Mouse (Mus musculus) intestine, embryonic 14.5 days (tissue): Measurements from ENCODE around the gene Spats2. TPM values are rescaled to one million over a fixed set of nuclear protein-coding genes. Genes with fewer than 3 reads are reported as not detected.

Experiments
- ATAC-seq: fragments of 200-750 bp; cut with Nextera tagmentation; replicated peaks from 2 replicates; pipeline ENCODE4 v1.8.0; 2017; ENCODE audit warnings: low read depth, moderate number of reproducible peaks, moderate TSS enrichment, moderate library complexity; ENCODE audit not compliant: low FRiP score, low TSS enrichment
- DNase-seq: peaks from one replicate; pipeline ENCODE4 v3.0.0-alpha.2; 2018; ENCODE audit warnings: low spot score
- H3K27ac ChIP-seq: fragments of 300-500 bp; sonication (generic); 2 replicates; pipeline ENCODE4 v1.5.1; 2014; ENCODE audit warnings: low read depth, mild to moderate bottlenecking, control low read depth
- H3K27me3 ChIP-seq: fragments of 300-500 bp; sonication (generic); replicated peaks from 2 replicates; pipeline ENCODE4 v1.6.1; 2014; ENCODE audit warnings: low read length, control low read depth; ENCODE audit not compliant: control insufficient read depth, insufficient read depth
- H3K36me3 ChIP-seq: fragments of 300-500 bp; sonication (generic); 2 replicates; pipeline ENCODE4 v1.6.1; 2014; ENCODE audit warnings: low read length, control low read depth; ENCODE audit not compliant: control insufficient read depth, insufficient read depth
- H3K4me1 ChIP-seq: fragments of 300-500 bp; sonication (generic); replicated peaks from 2 replicates; pipeline ENCODE4 v1.6.1; 2014; ENCODE audit warnings: low read length, control low read depth, mixed read lengths; ENCODE audit not compliant: control insufficient read depth, insufficient read depth
- H3K4me2 ChIP-seq: fragments of 300-500 bp; sonication (generic); 2 replicates; pipeline ENCODE4 v1.6.1; 2014; ENCODE audit warnings: low read length
- H3K4me3 ChIP-seq: fragments of 300-500 bp; sonication (generic); 2 replicates; pipeline ENCODE4 v1.5.1; 2014; ENCODE audit warnings: low read depth, low read length, control low read depth, mixed read lengths
- H3K9ac ChIP-seq: fragments of 300-500 bp; sonication (generic); 2 replicates; pipeline ENCODE4 v1.6.1; 2014; ENCODE audit warnings: mild to moderate bottlenecking, low read length
- H3K9me3 ChIP-seq: fragments of 300-500 bp; sonication (generic); 2 replicates; pipeline ENCODE4 v1.6.1; 2016; ENCODE audit warnings: low read length, control low read depth; ENCODE audit not compliant: control insufficient read depth
- WGBS: fragments of 180-500 bp; shearing (Covaris S2); extraction: QIAGEN DNeasy Blood & Tissue Kit; methylation state at CpG from one replicate; pipeline ENCODE4 v1.1.7; 2014; 5-methylcytosine and 5-hydroxymethylcytosine counted together
- polyA plus RNA-seq: library from polyadenylated mRNA; unstranded; fragments of >200 nt; fragmentation: Nextera tagmentation; extraction: Ambion mirVana; gene quantifications from 2 replicates; pipeline ENCODE4 v1.2.1, GENCODE M21; 2014

Spats2 gene
- polyA plus RNA-seq, 1 experiment from 2014 or later: 38.4 TPM

DNA sequence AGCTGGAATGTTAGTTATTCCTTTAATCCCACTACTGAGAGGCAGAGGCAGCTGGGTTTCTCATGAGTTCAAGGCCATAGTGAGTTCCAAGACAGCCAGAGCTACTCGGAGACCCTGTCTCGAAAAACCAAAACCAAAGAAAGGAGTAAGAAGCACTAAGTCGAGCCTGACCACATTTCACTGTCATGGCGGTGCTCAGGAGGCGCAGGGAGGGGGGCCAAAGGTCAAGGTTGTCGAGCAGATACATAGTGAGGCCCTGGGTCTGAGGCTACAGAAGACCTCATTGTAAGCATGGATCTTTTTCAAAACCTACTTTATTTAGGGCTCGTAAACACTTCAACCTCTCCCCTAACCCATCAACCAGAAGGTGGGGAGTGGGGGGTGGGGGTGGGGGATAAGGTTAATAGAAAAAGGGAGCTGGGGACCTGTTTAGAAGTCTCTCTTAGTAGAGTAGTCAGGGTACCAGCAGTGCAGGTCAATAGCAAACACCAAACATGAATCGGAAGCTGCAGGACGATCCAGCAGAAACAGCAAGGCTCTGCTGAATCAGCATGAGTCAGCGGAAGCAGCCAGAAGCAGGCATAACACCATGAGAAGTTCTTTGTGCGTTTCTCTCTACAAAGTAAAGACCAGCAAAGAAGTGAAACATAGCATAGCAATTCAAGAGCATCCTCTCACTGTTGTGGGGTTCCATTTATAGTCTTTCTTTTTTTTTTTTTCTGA, 90.2 kb downstream of the Spats2 start:
- Histone ChIP-seq H3K27ac (no peak overlapping the region), H3K27me3 (peaks cover 14% of the 10 kb centered on the region), H3K4me1 (no peaks in the 10 kb centered on the region), H3K9ac (no peak overlapping the region), H3K4me2 (no peak overlapping the region), H3K36me3 (peaks cover 34% of the 10 kb centered on the region), H3K4me3 (no peak overlapping the region), H3K9me3 (0 out of 2 replicates have a peak, but pooled peaks cover 4% of the 10 kb centered on the region)
- DNase-seq (no peak), ATAC-seq (no peak)
- WGBS: 85% methylated on average over 11 of the region's 11 CpGs

DNA sequence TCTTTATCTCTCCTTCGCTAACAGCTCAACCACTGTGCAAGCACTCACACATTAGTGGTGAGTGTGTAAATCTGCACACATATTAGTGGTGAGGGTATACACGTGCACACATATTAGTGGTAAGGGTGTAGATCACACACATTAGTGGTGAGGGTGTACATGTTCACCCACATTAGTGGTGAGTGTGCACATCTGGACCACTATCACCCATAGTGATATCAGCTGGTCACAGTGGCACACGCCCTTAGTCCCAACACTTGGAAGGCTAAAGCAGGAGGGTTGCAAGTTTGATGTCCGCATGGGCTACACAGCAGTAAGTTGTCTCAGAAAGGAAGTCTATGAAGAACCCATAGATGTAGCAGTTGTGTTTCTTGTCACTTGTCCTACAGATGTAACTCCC, 91.9 kb downstream of the Spats2 start:
- H3K4me2 ChIP-seq: no peak overlapping the region
- no peak overlapping the region for H3K9ac ChIP-seq
- peaks cover 32% of the 10 kb centered on the region for H3K27me3 ChIP-seq
- WGBS: 88% methylated on average over 4 of the region's 4 CpGs
- H3K9me3 ChIP-seq: 0 out of 2 replicates have a peak, but pooled peaks cover 4% of the 10 kb centered on the region
- DNase-seq: no peak
- no peak for ATAC-seq
- H3K27ac ChIP-seq: no peak overlapping the region
- H3K4me3 ChIP-seq: no peak overlapping the region
- no peaks in the 10 kb centered on the region for H3K4me1 ChIP-seq
- peaks cover 17% of the 10 kb centered on the region for H3K36me3 ChIP-seq

- no peak for DNase-seq
- H3K27me3 ChIP-seq: peaks cover 70% of the 10 kb centered on the region
- no peak overlapping the region for H3K4me3 ChIP-seq
- H3K36me3 ChIP-seq: no peaks in the 10 kb centered on the region
- H3K4me1 ChIP-seq: peaks cover 19% of the 10 kb centered on the region
- no peaks in the 10 kb centered on the region for H3K9me3 ChIP-seq
- no peak overlapping the region for H3K9ac ChIP-seq
- no peak overlapping the region for H3K27ac ChIP-seq
- 6% methylated on average over 8 of the region's 8 CpGs for WGBS
- no peak for ATAC-seq
- H3K4me2 ChIP-seq: no peak overlapping the region
Observed at GRCm38 (mm10) chr15:99221315-99221952, 95.7 kb downstream of the Spats2 start.

DNA sequence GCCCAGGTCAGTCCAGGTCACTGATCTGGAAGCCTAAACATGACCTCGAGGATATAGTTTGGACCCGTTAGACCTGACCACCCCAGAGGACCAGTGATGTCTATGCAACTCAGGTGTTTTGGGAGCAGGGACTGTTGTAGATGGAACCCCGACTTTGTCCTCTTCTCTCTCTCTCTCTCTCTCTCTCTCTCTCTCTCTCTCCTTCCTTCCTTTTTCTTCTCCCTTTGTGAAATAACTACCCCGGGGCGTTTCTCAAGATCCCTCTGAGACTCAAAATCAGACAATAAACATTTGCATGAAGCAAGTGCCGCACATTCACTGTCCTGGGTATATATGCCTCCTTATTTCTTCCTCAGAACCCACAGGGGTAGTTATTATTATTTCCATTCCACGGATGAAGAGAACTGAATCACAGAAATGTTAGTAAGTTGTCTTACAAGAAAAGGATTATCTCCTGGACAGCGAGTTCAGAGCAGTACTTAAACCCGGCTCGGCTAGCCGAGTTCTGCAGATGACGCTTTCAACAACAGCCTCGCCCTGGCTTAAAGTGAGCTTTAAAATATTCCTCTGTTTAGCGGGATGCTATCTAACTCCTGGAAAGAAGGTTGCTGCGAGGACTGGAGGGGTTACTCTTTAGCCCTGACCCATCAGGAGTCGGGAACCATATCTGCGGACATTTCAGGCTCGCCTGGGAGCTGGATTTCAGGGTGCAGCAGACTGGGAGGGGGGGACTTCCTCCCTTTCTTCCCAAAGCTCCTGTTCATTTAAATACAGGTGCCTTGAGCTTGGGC, 97.3 kb downstream of the Spats2 start:
- DNase-seq (peak; percentile 75), ATAC-seq (no peak)
- peaks cover 19% of the 10 kb centered on the region for H3K4me1 ChIP-seq
- WGBS: 7% methylated on average over 18 of the region's 18 CpGs
- H3K4me3 ChIP-seq: peak overlapping the region; percentile 45
- no peaks in the 10 kb centered on the region for H3K9me3 ChIP-seq
- no peak overlapping the region for H3K27ac ChIP-seq
- no peak overlapping the region for H3K9ac ChIP-seq
- peaks cover 85% of the 10 kb centered on the region for H3K27me3 ChIP-seq
- no peaks in the 10 kb centered on the region for H3K36me3 ChIP-seq
- H3K4me2 ChIP-seq: peak overlapping the region; percentile 65

GRCm38 (mm10) chr15:99223585-99224207, 98.0 kb downstream of the Spats2 start:
- Histone ChIP-seq H3K27ac (no peak overlapping the region), H3K4me1 (peaks cover 19% of the 10 kb centered on the region), H3K36me3 (no peaks in the 10 kb centered on the region), H3K4me3 (peak overlapping the region; percentile 45), H3K9me3 (no peaks in the 10 kb centered on the region), H3K27me3 (peaks cover 91% of the 10 kb centered on the region), H3K4me2 (peak overlapping the region; percentile 65), H3K9ac (no peak overlapping the region)
- DNase-seq (no peak), ATAC-seq (no peak)
- under 1% methylated on average over 46 of the region's 46 CpGs for WGBS

DNA sequence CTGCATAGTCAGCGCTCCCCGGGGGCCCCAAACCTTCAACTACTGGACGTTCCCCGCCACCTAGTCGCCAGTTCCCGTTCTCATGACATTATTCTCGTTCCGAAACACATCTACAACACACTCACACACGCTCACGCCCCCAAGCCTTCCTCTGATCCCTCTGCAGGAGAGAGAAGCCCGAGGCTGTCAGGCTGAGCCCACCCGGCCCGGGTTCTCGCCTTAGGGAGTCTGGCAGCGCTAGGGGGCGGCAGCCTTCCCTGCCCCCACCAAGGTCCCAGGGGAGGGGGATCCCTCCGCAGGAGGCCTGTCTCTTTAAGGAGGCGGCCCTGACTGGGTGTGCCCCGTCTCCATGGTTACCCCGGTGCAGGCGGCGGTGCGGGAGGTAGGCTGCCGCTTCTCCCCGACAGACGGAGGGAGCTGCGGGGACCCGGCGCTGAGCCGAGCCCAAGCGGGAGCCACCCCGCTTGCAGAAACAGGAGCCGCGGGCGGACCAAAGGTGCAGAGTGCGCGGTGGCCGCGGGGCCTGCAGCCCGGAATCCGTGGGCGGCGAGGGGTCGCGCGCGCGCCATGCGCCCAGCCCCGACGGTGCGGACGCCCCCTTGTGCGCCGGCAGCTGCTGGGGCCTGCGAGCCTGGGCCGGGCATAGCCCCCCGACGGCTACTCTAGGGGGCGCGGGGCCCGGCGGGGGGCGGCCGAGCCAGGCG, 98.6 kb downstream of the Spats2 start, which contains the start of gene Kcnh3:
Gene Kcnh3 (plus strand): TSS at position 654 of the 704 bp plus-strand sequence.
- H3K27me3 ChIP-seq: peaks cover 94% of the 10 kb centered on the region
- H3K4me1 ChIP-seq: peaks cover 19% of the 10 kb centered on the region
- no peaks in the 10 kb centered on the region for H3K9me3 ChIP-seq
- 0 out of 2 replicates have a peak within 1 kb of the TSS, but pooled peaks have one; percentile 7 for H3K9ac ChIP-seq
- H3K36me3 ChIP-seq: no peaks in the 10 kb centered on the region
- DNase-seq: peak; percentile 83
- ATAC-seq: peak; percentile 48; the same call in 1 of the 2 replicates
- peak within 1 kb of the TSS; percentile 65 for H3K4me2 ChIP-seq
- H3K27ac ChIP-seq: no peak within 1 kb of the TSS
- H3K4me3 ChIP-seq: peak within 1 kb of the TSS; percentile 45
- under 1% methylated on average over 66 of the region's 66 CpGs for WGBS

GRCm38 (mm10) chr15:99225081-99225810, 99.5 kb downstream of the Spats2 start:
- no peak for ATAC-seq
- Histone ChIP-seq H3K9ac (no peak overlapping the region), H3K27me3 (peaks cover 95% of the 10 kb centered on the region), H3K36me3 (no peaks in the 10 kb centered on the region), H3K27ac (no peak overlapping the region), H3K9me3 (no peaks in the 10 kb centered on the region), H3K4me1 (peaks cover 19% of the 10 kb centered on the region), H3K4me3 (peak overlapping the region; percentile 45), H3K4me2 (peak overlapping the region; percentile 65)
- peak; percentile 79 for DNase-seq
- 1% methylated on average over 22 of the region's 22 CpGs for WGBS
